Mouse (Mus musculus): ENCODE measurements around the gene Tex13c3.
"Not testable (repeated sequence)": the region's sequence is repeated elsewhere in the genome, so short reads cannot be mapped to it uniquely, and the experiment has no call there.

The Tex13c3 gene

DNA sequence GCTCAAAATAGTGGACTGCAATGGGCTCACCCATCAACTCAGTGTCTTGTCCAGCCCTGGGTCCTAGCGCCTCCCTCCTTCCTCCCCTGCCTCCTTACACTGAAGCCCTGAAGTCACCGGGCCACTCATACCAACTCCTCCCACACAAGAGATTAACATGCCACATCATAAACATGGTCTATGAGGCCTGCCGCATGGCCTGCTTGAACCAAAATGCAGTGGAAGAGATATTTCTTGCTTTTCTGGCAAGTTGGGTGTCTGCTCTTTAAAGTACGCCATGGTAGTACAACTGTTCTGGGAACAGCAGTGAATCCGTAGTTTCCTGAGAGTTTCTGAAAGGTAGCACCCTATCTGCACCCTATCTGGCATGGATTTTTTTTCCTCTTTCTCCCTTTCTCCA lies at the start of gene Tex13c3:
Gene Tex13c3 (minus strand): TSS at position 101 of the 400 bp plus-strand sequence.
- DNase-seq (ENCODE audit: low read depth, low spot score) = not testable (repeated sequence)

GRCm38 (mm10) chrX:19489731-19490130 lies 8.6 kb upstream of the Tex13c3 start:
- DNase-seq (ENCODE audit: low read depth, low spot score) = no peak

All from skeletal muscle tissue, adult 2 months (tissue).